In genomic region chr15:78447121-78447520, GRCm38 (mm10) we compare ENCODE assay signal across 10 mouse cellular contexts. TPM values are rescaled to one million over a fixed set of nuclear protein-coding genes. Genes with fewer than 3 reads are reported as not detected.
DNase-seq lines count a peak whose midpoint lies in the region; ATAC-seq and TF ChIP-seq lines count a peak whose summit lies in the region.
"Had no signal": no experiment of that assay in that cellular context is flagged by ENCODE, and none has a peak within 500 bp of the region (broad histone marks: within the 10 kb centered on the region; RNA-seq: fewer than 3 reads in every experiment).

No protein-coding gene starts in this region.

- peaks cover 51% of the 10 kb centered on the region for H3K4me1 ChIP-seq in heart, embryonic 13.5 days
- peaks cover 6% of the 10 kb centered on the region; the same call in 1 of the 2 replicates for H3K4me1 ChIP-seq in lung, embryonic 15.5 days
- no peaks in the 10 kb centered on the region for H3K4me1 ChIP-seq in embryonic facial prominence, embryonic 14.5 days (ENCODE audit: control insufficient read depth, insufficient read depth, low read length)
- H3K4me1 ChIP-seq in midbrain, postnatal 0 days (ENCODE audit: insufficient read depth, low read length), result no peaks in the 10 kb centered on the region; the same call in 1 of the 2 replicates

- no peak overlapping the region for H3K4me2 ChIP-seq in heart, embryonic 13.5 days
- H3K4me2 ChIP-seq in lung, embryonic 15.5 days, result no peak overlapping the region
- no peak overlapping the region for H3K4me2 ChIP-seq in embryonic facial prominence, embryonic 14.5 days (ENCODE audit: low read depth, low read length)
- H3K4me2 ChIP-seq in midbrain, postnatal 0 days (ENCODE audit: low read depth, low read length, poor library complexity, severe bottlenecking), result no peak overlapping the region

- no peaks in the 10 kb centered on the region for H3K9me3 ChIP-seq in heart, embryonic 13.5 days
- no peaks in the 10 kb centered on the region for H3K9me3 ChIP-seq in lung, embryonic 15.5 days
- H3K9me3 ChIP-seq in embryonic facial prominence, embryonic 14.5 days (ENCODE audit: control insufficient read depth, low read length), result no peaks in the 10 kb centered on the region
- no peaks in the 10 kb centered on the region for H3K9me3 ChIP-seq in midbrain, postnatal 0 days (ENCODE audit: low read length)
- H3K9me3 ChIP-seq: megakaryocyte, embryonic 14.5 days had no signal

- ATAC-seq in heart, embryonic 13.5 days (ENCODE audit: extremely low read depth, insufficient number of reproducible peaks, low FRiP score, low TSS enrichment), result no peak
- ATAC-seq in lung, embryonic 15.5 days (ENCODE audit: borderline replicate concordance, extremely low read depth, low FRiP score, low TSS enrichment), result no peak
- no peak for ATAC-seq in embryonic facial prominence, embryonic 14.5 days (ENCODE audit: low read depth)
- no peak for ATAC-seq in midbrain, postnatal 0 days (ENCODE audit: low FRiP score)
- no peak for ATAC-seq in erythroid progenitor cell, adult 5-6 weeks (replicated peaks; ENCODE audit: low FRiP score, poor library complexity, severe bottlenecking)
- ATAC-seq: activated CD4-positive, CD25-positive, alpha-beta regulatory T cell, adult 4 months had no signal

- H3K27ac ChIP-seq in heart, embryonic 13.5 days (replicated peaks), result peak overlapping the region; percentile 53; the same call in 1 of the 2 replicates
- peak overlapping the region; percentile 25; the same call in 1 of the 2 replicates for H3K27ac ChIP-seq in lung, embryonic 15.5 days
- H3K27ac ChIP-seq in embryonic facial prominence, embryonic 14.5 days (replicated peaks; ENCODE audit: low read depth, low read length), result peak overlapping the region; percentile 41
- H3K27ac ChIP-seq in midbrain, postnatal 0 days (ENCODE audit: low read depth, low read length), result 0 out of 2 replicates have a peak overlapping the region, but pooled peaks have one; percentile 26

- WGBS in heart, embryonic 13.5 days, result 37% methylated on average over 7 of the region's 7 CpGs
- WGBS in lung, embryonic 15.5 days, result 27% methylated on average over 7 of the region's 7 CpGs
- WGBS in embryonic facial prominence, embryonic 14.5 days, result 44% methylated on average over 7 of the region's 7 CpGs
- 28% methylated on average over 7 of the region's 7 CpGs for WGBS in midbrain, postnatal 0 days

- no peak for TF ChIP-seq CTCF in midbrain, postnatal 0 days (IDR thresholded peaks at IDR 0.05)

- H3K27me3 ChIP-seq in heart, embryonic 13.5 days (replicated peaks), result peaks cover 11% of the 10 kb centered on the region; the same call in 1 of the 2 replicates
- no peaks in the 10 kb centered on the region for H3K27me3 ChIP-seq in lung, embryonic 15.5 days
- no peaks in the 10 kb centered on the region for H3K27me3 ChIP-seq in embryonic facial prominence, embryonic 14.5 days (replicated peaks; ENCODE audit: control insufficient read depth, insufficient read depth, low read length)
- no peaks in the 10 kb centered on the region for H3K27me3 ChIP-seq in midbrain, postnatal 0 days (ENCODE audit: insufficient read depth, low read length)

- no peak for DNase-seq in heart, postnatal 10 days
- no peak for DNase-seq in lung, postnatal 36 days
- DNase-seq in embryonic facial prominence, embryonic 14.5 days (ENCODE audit: low spot score), result no peak
- DNase-seq in midbrain, postnatal 0 days (ENCODE audit: low spot score), result no peak

- H3K4me3 ChIP-seq in heart, embryonic 13.5 days, result no peak overlapping the region
- H3K4me3 ChIP-seq in lung, embryonic 15.5 days, result no peak overlapping the region
- no peak overlapping the region for H3K4me3 ChIP-seq in embryonic facial prominence, embryonic 14.5 days (ENCODE audit: low read depth, low read length)
- no peak overlapping the region for H3K4me3 ChIP-seq in midbrain, postnatal 0 days (ENCODE audit: low read depth, low read length)

- intact Hi-C loops in heart, postnatal 10 days (cut with DNase I), result loop anchor here (1.0 to 2.0 kb wide), 3 partner anchors 85 to 136 kb away; no protein-coding TSS in a partner anchor

- H3K36me3 ChIP-seq in heart, embryonic 13.5 days, result no peaks in the 10 kb centered on the region
- no peaks in the 10 kb centered on the region for H3K36me3 ChIP-seq in lung, embryonic 15.5 days
- no peaks in the 10 kb centered on the region for H3K36me3 ChIP-seq in embryonic facial prominence, embryonic 14.5 days (ENCODE audit: control insufficient read depth, insufficient read depth, low read length)
- H3K36me3 ChIP-seq in midbrain, postnatal 0 days (ENCODE audit: insufficient read depth, low read length), result no peaks in the 10 kb centered on the region

- H3K9ac ChIP-seq in heart, embryonic 13.5 days, result peak overlapping the region; percentile 59
- no peak overlapping the region for H3K9ac ChIP-seq in lung, embryonic 15.5 days
- 0 out of 2 replicates have a peak overlapping the region, but pooled peaks have one; percentile 25 for H3K9ac ChIP-seq in embryonic facial prominence, embryonic 14.5 days (ENCODE audit: low read depth, low read length)
- H3K9ac ChIP-seq in midbrain, postnatal 0 days (replicated peaks; ENCODE audit: low read length, poor library complexity, severe bottlenecking), result no peak overlapping the region; the same call in 1 of the 2 replicates

RNA-seq across cellular contexts. Expression of gene Kctd17, which starts 18.8 kb away (rescaled TPM):
- 22.5 and 23.0 TPM in 2 replicates for polyA plus RNA-seq in heart, embryonic 13.5 days (2015; fragmentation: Nextera tagmentation; extraction: Ambion mirVana)
- 10 to 100 TPM; 80.7 TPM for total RNA-seq in heart, postnatal 10 days (2021)
- polyA plus RNA-seq in lung, embryonic 15.5 days (2015; fragmentation: Nextera tagmentation; extraction: Ambion mirVana), result 46.9 and 49.5 TPM in 2 replicates
- polyA plus RNA-seq in embryonic facial prominence, embryonic 14.5 days (2014; fragmentation: Nextera tagmentation; extraction: Ambion mirVana), result 46.9 and 54.1 TPM in 2 replicates
- total RNA-seq in midbrain, postnatal 0 days (2014; rRNA removed), result 156 and 164 TPM in 2 replicates
- polyA plus RNA-seq in midbrain, postnatal 0 days (2015; fragmentation: Nextera tagmentation; extraction: Ambion mirVana), result 152 and 173 TPM in 2 replicates
- 2.2 and 14.7 TPM in 2 replicates for total RNA-seq in erythroid progenitor cell, adult 5-6 weeks (2015; ENCODE audit: low replicate concordance)
- not detected in 2 replicates for total RNA-seq in erythroid progenitor cell, adult 5-6 weeks (2017; ENCODE audit: low replicate concordance)

RNA-seq across cellular contexts. Expression of gene Tmprss6, which starts 21.3 kb away (rescaled TPM):
- polyA plus RNA-seq in heart, embryonic 13.5 days (2015; fragmentation: Nextera tagmentation; extraction: Ambion mirVana), result 0.37 and 0.45 TPM in 2 replicates
- under 1 TPM; 0.10 to 0.45 TPM for total RNA-seq in heart, postnatal 10 days (2021)
- polyA plus RNA-seq in lung, embryonic 15.5 days (2015; fragmentation: Nextera tagmentation; extraction: Ambion mirVana), result 0.06 and 0.20 TPM in 2 replicates
- polyA plus RNA-seq in embryonic facial prominence, embryonic 14.5 days (2014; fragmentation: Nextera tagmentation; extraction: Ambion mirVana), result 1.1 and 1.5 TPM in 2 replicates
- 0.66 TPM in 1 of 2 replicates, not detected in the other for total RNA-seq in midbrain, postnatal 0 days (2014; rRNA removed)
- 0.10 and 0.26 TPM in 2 replicates for polyA plus RNA-seq in midbrain, postnatal 0 days (2015; fragmentation: Nextera tagmentation; extraction: Ambion mirVana)
- total RNA-seq in erythroid progenitor cell, adult 5-6 weeks (2015; ENCODE audit: low replicate concordance), result not detected in 2 replicates
- total RNA-seq in erythroid progenitor cell, adult 5-6 weeks (2017; ENCODE audit: low replicate concordance), result 0.26 TPM in 1 of 2 replicates, not detected in the other
- total RNA-seq: granulocyte monocyte progenitor cell, adult 5-6 weeks had no signal
- polyA plus RNA-seq: activated CD4-positive, CD25-positive, alpha-beta regulatory T cell, adult 4 months had no signal

RNA-seq across cellular contexts. Expression of gene Mpst, which starts 40.9 kb away (rescaled TPM):
- polyA plus RNA-seq in heart, embryonic 13.5 days (2015; fragmentation: Nextera tagmentation; extraction: Ambion mirVana), result 0.99 and 1.9 TPM in 2 replicates
- total RNA-seq in heart, postnatal 10 days (2021), result 10 to 100 TPM; 26.0 to 26.3 TPM
- 3.3 and 4.1 TPM in 2 replicates for polyA plus RNA-seq in lung, embryonic 15.5 days (2015; fragmentation: Nextera tagmentation; extraction: Ambion mirVana)
- polyA plus RNA-seq in embryonic facial prominence, embryonic 14.5 days (2014; fragmentation: Nextera tagmentation; extraction: Ambion mirVana), result 3.0 and 3.5 TPM in 2 replicates
- total RNA-seq in midbrain, postnatal 0 days (2014; rRNA removed), result 70.1 and 84.8 TPM in 2 replicates
- 3.2 and 3.8 TPM in 2 replicates for polyA plus RNA-seq in midbrain, postnatal 0 days (2015; fragmentation: Nextera tagmentation; extraction: Ambion mirVana)
- total RNA-seq in erythroid progenitor cell, adult 5-6 weeks (2015; ENCODE audit: low replicate concordance), result 32.8 and 35.2 TPM in 2 replicates
- 45.6 and 67.9 TPM in 2 replicates for total RNA-seq in erythroid progenitor cell, adult 5-6 weeks (2017; ENCODE audit: low replicate concordance)

RNA-seq across cellular contexts. Expression of gene Tst, which starts 41.4 kb away (rescaled TPM):
- 12.2 and 14.2 TPM in 2 replicates for polyA plus RNA-seq in heart, embryonic 13.5 days (2015; fragmentation: Nextera tagmentation; extraction: Ambion mirVana)
- total RNA-seq in heart, postnatal 10 days (2021), result 10 to 100 TPM; 14.4 to 16.4 TPM
- polyA plus RNA-seq in lung, embryonic 15.5 days (2015; fragmentation: Nextera tagmentation; extraction: Ambion mirVana), result 81.1 and 88.7 TPM in 2 replicates
- polyA plus RNA-seq in embryonic facial prominence, embryonic 14.5 days (2014; fragmentation: Nextera tagmentation; extraction: Ambion mirVana), result 35.0 and 39.1 TPM in 2 replicates
- 31.3 and 34.8 TPM in 2 replicates for total RNA-seq in midbrain, postnatal 0 days (2014; rRNA removed)
- 34.4 and 40.0 TPM in 2 replicates for polyA plus RNA-seq in midbrain, postnatal 0 days (2015; fragmentation: Nextera tagmentation; extraction: Ambion mirVana)
- total RNA-seq in erythroid progenitor cell, adult 5-6 weeks (2015; ENCODE audit: low replicate concordance), result 29.3 and 42.2 TPM in 2 replicates
- 15.8 and 20.8 TPM in 2 replicates for total RNA-seq in erythroid progenitor cell, adult 5-6 weeks (2017; ENCODE audit: low replicate concordance)

RNA-seq across cellular contexts. Expression of gene Il2rb, which starts 48.0 kb away (rescaled TPM):
- polyA plus RNA-seq in heart, embryonic 13.5 days (2015; fragmentation: Nextera tagmentation; extraction: Ambion mirVana), result 0.04 TPM in 1 of 2 replicates, not detected in the other
- total RNA-seq in heart, postnatal 10 days (2021), result under 1 TPM; 0.20 to 0.26 TPM
- polyA plus RNA-seq in lung, embryonic 15.5 days (2015; fragmentation: Nextera tagmentation; extraction: Ambion mirVana), result 0.25 and 1.3 TPM in 2 replicates
- 0.42 and 0.55 TPM in 2 replicates for polyA plus RNA-seq in embryonic facial prominence, embryonic 14.5 days (2014; fragmentation: Nextera tagmentation; extraction: Ambion mirVana)
- total RNA-seq in midbrain, postnatal 0 days (2014; rRNA removed), result 0.33 and 0.38 TPM in 2 replicates
- polyA plus RNA-seq in midbrain, postnatal 0 days (2015; fragmentation: Nextera tagmentation; extraction: Ambion mirVana), result 0.19 and 0.22 TPM in 2 replicates
- 2.9 and 10.5 TPM in 2 replicates for total RNA-seq in erythroid progenitor cell, adult 5-6 weeks (2015; ENCODE audit: low replicate concordance)
- total RNA-seq in erythroid progenitor cell, adult 5-6 weeks (2017; ENCODE audit: low replicate concordance), result 2.2 and 3.9 TPM in 2 replicates
- total RNA-seq: granulocyte monocyte progenitor cell, adult 5-6 weeks had no signal

Comparison
In these comparisons a context has a peak if more than half of its experiments do, and no peak if none do; other contexts are left out.
1. H3K9ac ChIP-seq: peak in heart, embryonic 13.5 days (single experiment) and embryonic facial prominence, embryonic 14.5 days (single experiment); none in lung, embryonic 15.5 days (single experiment) and midbrain, postnatal 0 days (single experiment).
2. Peak in every context shown above with its lines, with median percentiles within 50 percentile points of each other: H3K27ac ChIP-seq.